Mouse (Mus musculus) left cerebral cortex, adult 18-20 months (tissue): ENCODE results near the gene Prss36. TPM values are rescaled to one million over a fixed set of nuclear protein-coding genes. Genes with fewer than 3 reads are reported as not detected.
"Not testable (repeated sequence)": the region's sequence is repeated elsewhere in the genome, so short reads cannot be mapped to it uniquely, and the experiment has no call there.

Experiments
- DNase-seq, 2 experiments: peaks; one replicate each; pipeline ENCODE4 v3.0.0; 2021 to 2022; ENCODE audit warnings: low spot score in 2 of 2, mixed read lengths in 1 of 2
- total RNA-seq, 2 experiments: library from RNA; stranded (reverse); gene quantifications; 2 replicates each; pipeline ENCODE4 v1.2.3; 2021

Prss36 gene
- total RNA-seq, 2 experiments from 2014 or later, result 7.9 to 8.2 TPM

DNA sequence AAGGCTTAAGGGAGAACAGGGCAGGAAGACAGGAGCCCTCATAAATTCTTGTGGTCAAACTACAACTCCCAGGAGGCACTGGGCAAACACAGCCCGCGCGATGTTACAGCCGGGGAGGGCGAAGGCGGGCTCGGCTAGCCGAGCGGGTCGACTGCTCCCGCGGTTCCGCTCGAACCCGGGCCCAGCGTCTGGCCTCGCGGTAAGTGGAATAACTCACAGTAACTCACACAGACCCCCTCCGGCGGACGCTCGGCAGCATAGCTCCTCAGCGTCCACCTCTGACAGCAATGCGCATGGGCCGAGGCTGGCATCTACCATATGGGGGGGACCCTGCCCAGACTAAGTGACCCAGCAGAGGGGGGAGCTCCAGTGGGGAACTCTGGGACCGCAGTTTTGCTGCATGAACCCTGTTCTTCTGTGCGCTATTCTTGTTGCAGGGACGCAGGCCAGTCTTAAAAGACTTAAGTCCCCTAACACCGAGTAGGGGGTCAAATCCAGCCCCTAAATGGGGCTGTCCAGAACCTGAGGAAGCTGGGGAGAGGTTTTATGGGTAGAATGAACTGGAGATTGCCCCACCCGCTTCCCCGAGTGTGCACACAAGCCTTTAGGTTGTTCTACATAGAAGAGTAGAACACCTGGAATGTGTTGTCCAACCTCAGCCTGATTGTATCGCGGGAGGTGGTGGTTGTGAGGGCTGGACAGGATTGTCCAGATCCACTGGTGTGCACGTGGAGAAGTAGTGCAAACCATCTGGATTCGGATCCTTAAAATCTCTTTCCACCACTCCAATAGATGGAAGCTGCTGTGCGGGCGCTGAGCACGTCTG is 42.3 kb downstream of the Prss36 start, which contains the start of gene Bckdk:
TSS of gene Bckdk (plus strand) at position 112 of the 826 bp plus-strand sequence.
- DNase-seq, result peak; percentile 67 to 78

DNA sequence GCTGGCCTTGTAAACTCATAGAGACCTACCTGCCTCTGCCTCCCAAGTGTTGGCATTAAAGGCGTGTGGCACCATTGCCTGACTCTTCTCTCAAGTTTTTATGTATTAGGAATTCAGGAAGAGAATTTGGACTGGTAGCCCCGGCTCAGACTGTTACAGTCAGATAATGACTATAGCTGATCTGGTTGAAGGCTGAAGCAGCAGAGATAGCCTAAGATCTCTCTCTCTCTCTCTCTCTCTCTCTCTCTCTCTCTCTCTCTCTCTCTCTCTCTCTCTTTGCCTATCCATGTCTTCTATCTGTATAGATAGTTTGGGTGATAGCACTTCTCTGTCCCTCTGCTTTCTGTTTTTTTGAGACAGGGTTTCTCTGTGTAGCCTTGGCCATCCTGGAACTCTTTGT is 44.8 kb downstream of the Prss36 start:
- no peak for DNase-seq

DNA sequence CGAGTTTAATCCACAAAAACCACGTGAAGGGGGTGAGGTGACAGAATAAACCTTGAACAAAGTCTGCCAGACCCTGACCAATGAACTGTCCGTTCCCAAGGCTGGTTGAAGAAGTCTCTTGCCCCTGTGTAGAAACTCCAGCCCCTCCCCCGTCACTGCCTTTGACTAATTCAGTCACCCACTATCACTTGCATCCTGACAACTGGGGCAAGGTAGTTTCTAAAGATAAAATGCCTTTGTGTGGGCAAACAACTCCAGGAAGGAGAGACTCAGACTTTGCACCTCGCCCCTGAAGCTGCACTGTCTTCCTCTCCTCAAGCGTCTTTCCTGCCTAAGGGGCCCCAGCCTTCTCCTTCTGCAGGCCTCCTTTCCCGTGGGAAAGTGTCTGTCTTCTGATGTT is 46.5 kb downstream of the Prss36 start:
- DNase-seq, result no peak

DNA sequence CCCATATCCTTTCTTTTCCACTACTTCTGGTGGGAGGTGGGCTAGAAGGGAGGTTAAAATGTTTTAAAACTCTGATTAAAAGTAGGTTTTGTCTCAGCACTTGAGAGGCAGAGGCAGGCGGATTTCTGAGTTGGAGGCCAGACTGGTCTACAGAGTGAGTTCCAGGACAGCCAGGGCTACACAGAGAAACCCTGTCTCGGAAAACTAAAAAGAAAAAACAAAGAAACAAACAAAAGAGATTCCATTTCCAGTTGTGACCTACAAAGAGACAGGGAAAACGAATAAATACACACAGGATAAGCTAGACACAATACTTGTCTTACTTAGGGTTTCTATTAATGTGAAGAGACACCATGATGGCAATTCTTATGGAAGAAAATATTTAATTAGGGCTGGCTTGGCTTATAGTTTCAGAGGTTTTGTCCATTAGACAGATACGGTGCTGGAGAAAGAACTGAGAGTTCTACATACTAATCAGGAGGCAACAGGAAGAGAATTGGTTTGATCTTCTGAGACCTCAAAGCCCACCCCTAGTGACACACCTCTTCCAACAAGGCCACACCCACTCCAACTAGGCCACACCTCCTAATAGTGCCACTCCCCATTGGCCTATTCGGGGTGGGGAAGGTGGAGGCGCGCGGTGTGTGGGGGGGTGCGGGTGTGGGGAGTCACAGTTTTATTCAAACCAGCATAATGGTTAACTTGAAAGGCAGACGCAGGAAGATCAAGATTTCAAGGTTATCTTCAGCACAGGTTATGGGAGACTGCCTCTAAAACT is 48.2 kb downstream of the Prss36 start:
- DNase-seq, result no peak

DNA sequence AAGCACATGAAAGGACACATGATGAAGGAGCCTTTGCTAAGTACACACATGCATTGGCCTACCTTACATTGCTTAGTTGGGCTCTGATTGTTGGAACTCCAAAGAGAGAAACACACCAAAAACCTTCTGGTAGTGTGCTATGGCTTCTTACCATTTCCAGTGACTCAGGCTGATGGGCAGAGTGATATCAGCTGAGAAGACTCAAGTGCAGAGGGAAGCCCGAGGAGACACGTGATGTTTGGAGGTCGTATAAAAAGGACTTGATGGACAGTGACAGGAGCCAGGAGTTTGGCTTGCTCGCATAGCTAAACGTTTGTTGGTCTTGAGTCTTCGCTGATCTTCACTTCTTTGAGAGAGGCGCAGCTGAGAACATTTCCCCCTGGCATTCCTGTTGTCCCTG is 49.0 kb downstream of the Prss36 start:
- DNase-seq, result no peak

DNA sequence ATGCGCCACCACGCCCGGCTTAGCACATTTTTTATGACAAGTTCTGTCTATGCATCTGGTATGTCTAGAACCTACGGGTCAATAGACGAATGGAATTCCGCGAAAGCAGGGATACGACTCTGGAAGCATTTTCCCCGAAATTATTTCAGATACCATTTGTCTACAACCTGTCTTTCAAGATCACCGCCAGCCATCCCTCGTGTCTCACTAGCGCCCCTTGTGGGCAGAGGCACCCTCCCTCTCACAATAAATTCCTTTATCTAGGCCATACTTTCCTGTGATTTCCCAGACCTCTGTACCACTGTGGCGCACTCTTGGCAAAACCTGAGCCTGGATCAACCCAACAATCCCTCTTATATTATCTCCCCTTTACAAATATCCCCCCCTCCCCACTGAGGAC is 50.1 kb downstream of the Prss36 start:
- DNase-seq, result peak; percentile 48 to 64

DNA sequence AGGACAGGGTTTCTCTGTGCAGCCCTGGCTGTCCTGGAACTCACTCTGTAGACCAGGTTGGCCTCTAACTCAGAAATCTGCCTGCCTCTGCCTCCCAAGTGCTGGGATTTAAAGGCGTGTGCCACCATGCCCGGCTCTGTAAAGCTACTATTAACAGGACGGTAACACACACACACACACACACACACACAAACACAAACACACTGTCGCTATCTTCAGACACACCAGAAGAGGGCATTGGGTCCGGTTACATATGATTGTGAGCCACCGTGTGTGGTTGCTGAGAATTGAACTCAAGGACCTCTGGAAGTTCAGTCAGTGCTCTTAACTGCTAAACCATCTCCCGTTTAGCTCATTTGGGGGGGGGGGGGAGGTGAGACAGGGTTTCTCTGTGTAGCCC is 50.6 kb downstream of the Prss36 start:
- DNase-seq, result not testable (repeated sequence)

DNA sequence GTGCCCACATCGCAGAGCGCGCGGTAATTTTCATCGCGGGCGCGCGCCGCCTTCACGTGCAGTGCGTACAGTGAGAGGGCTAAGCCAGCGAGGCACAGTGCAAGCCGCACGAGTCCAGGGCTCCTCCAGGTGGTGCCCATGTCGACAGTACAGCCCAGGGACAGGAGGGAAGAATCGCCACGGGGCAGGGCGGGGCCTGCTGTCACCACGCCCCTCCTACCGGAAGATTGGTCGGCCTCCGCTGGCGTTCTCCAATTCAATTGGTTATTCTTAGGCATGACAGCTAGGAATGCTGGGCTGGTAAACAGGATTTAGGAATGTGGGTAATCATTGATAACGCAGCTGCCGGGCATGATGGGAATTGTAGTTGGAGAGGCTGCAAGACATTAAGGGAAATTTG is 51.1 kb downstream of the Prss36 start, which contains the start of the genes Gm21974 and Vkorc1:
TSS of gene Gm21974 (minus strand) at position 13 of the 400 bp plus-strand sequence.
TSS of gene Vkorc1 (minus strand) at position 176 of the 400 bp plus-strand sequence.
- DNase-seq, result peak; percentile 90 to 94

DNA sequence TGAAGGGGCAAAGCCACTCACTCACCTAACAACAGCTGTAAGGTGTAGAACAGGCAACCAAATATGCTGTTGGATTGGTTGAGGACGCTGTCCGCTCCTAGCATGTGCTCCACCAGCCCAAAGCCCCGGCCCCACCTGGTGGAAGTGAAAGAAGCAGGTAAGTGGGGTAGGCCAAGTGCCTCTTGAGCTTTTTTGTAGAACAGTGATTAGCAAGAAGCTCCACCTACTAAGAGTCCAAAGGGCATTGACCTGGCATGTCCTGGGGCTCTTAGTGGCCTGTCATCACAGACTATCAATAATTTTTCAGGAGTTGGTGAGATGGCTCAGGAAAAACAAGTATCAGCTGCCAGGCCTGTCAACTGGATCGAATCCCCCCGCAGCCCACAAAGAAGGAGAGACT is 52.0 kb downstream of the Prss36 start:
- DNase-seq, result no peak

DNA sequence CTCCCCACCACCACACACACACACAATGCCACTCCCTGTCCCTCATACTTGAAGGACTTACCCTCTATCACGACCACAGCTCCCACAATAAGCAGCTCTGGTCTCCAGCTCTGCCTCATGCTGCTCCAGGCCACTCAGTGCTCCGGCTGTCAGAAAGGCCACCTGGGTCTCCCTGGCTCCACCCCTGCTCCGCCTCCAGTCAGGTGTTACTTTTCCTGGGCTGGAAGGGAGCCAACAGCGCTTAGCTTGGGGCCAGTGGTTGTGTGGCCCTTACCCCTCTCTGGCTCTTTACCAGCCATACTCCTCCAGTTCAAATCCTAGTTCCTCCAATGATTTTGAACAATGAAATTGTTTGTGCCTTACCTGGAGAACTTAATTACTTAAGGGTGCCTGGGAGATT is 55.7 kb downstream of the Prss36 start, which contains the start of gene Prss53:
TSS of gene Prss53 (minus strand) at position 173 of the 400 bp plus-strand sequence.
- DNase-seq, result no peak

DNA sequence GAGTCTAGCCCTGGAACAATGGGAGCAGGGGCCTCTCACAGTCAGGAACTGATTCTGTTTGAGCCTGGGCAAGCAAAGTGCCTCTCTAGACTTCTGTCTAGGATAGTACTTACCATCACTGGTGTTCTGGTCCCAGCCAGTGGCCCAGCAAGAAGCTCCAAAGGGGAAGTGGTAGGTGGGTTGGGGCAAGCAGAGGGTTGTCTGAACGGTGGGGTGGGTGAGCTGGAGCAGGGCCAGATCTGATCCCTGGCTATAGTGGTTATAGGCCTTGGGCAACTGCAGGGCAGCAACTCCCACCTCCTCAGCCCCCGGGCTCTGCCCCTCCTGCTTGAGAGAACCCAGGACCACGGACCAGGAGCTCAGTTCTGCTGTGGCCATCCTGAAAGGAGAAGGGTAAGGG is 57.7 kb downstream of the Prss36 start:
- no peak for DNase-seq

DNA sequence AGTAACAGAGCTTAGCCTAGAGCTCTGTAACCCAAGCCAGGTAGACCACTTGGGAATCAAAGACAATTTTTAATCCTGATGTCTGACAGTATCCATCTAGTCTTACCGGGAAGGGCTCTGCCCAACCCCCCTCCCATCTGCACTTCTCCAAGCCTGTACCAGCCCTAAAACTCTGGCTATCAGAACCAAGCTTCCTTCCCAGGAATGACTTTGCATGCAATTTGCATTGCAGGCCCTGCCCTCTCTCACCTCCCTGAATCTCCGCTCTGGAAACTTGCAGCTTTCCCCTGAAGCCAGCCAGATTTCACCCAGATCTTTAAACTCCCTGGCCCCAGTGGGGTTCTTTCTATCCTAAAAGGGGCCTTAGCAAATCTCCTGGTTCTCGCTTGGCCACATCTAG is 58.7 kb downstream of the Prss36 start:
- no peak for DNase-seq

DNA sequence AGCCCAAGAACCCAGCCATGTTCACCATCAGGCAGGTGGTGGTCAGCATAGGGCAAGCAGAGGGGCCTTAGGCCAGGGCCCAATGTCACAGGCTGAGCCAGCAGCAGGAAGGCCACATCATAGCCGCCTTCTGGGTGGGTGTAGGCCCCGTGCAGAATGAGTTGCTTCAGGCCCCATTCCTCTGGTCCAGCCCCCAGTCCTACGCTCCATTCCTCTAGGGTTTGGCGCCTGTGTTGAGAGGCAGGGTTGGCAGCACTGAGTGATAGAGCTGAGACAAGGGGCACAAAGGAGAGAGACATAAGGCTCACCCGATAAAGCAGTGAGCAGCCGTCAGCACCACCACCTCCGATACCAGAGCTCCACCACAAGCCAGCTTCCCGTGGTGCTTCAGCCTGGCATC is 59.3 kb downstream of the Prss36 start:
- DNase-seq, result no peak

DNA sequence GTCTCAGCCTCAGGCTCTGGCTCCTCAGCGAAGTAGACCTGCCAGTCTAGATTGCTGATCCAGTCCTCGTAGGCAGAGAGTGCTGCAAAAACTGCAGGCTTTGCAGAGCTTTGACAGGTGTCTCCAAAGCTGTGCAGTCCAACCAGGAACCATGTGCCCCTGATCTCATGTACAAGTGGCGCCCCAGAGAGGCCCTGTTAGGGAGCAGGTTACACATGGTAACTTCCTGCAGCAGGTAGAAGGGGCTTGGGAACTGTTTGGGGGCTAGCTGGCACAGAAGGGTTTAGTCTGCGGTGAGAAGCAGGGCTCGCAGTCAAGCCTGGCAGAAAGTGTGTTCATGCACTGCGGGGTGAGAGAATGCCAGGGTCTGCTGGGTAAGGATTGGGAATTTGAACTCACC is 60.0 kb downstream of the Prss36 start:
- no peak for DNase-seq

DNA sequence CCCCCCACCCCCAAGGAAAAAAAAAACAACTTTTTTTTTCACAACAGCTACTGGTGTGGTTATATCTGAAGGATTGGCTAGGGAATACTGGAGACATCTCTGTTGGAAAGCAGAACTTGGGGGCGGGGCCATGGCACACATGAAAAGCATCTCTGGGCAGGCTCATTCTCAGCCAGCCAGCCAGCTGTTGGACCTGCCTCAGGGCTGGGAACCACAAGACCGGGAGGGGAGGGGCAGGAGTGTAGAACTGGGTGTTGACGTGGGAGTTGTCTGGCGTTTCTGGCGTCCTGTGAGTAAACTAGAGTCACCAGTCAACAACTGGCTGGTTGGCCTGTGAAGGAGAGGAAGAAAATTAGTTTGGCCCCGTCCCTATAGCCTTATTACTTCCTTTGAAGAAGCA is 60.6 kb downstream of the Prss36 start:
- DNase-seq, result peak in 1 of 2 experiments; percentile 32

Other genes starting within 250 kb of the Prss36 start
- gene Bcl7c, start 237.8 kb downstream of the Prss36 start, total RNA-seq, result 10 to 100 TPM; 44.6 to 46.4 TPM
- gene Ctf1, start 234.0 kb downstream of the Prss36 start, total RNA-seq, result 1 to 10 TPM; 2.7 to 4.4 TPM
- not detected for gene Ctf2, start 214.6 kb downstream of the Prss36 start, total RNA-seq
- 10 to 100 TPM; 68.8 to 74.6 TPM for gene Fbxl19, start 202.2 kb downstream of the Prss36 start, total RNA-seq
- 10 to 100 TPM; 16.8 to 20.5 TPM for gene Orai3, start 176.9 kb downstream of the Prss36 start, total RNA-seq
- gene Setd1a, start 170.1 kb downstream of the Prss36 start, total RNA-seq, result 10 to 100 TPM; 41.1 to 44.7 TPM
- gene Gm49388, start 161.1 kb downstream of the Prss36 start, total RNA-seq, result 1 to 10 TPM; 5.5 to 5.6 TPM
- gene Hsd3b7, start 146.1 kb downstream of the Prss36 start, total RNA-seq, result 1 to 10 TPM; 4.7 to 5.3 TPM
- gene Stx4a, start 122.4 kb downstream of the Prss36 start, total RNA-seq, result 10 to 100 TPM; 85.0 to 86.3 TPM
- 100 to 1,000 TPM; 420 to 434 TPM for gene Stx1b, start 122.2 kb downstream of the Prss36 start, total RNA-seq
- 10 to 100 TPM; 31.0 TPM for gene Zfp646, start 70.5 kb downstream of the Prss36 start, total RNA-seq
- gene Zfp668, start 69.9 kb downstream of the Prss36 start, total RNA-seq, result 10 to 100 TPM; 19.5 to 20.5 TPM
- gene Prss53, start 55.8 kb downstream of the Prss36 start, total RNA-seq, result 1 to 10 TPM; 2.2 to 2.7 TPM
- gene Gm21974, start 51.3 kb downstream of the Prss36 start, total RNA-seq, result not detected
- gene Vkorc1, start 51.1 kb downstream of the Prss36 start, total RNA-seq, result 10 to 100 TPM; 21.3 to 24.0 TPM
- gene Bckdk, start 42.6 kb downstream of the Prss36 start, total RNA-seq, result 10 to 100 TPM; 34.3 to 39.3 TPM
- gene Kat8, start 34.2 kb downstream of the Prss36 start, total RNA-seq, result 10 to 100 TPM; 29.7 to 33.3 TPM
- under 1 TPM; 0.40 to 0.42 TPM for gene Prss8, start 16.6 kb downstream of the Prss36 start, total RNA-seq
- gene Fus, start 20.7 kb upstream of the Prss36 start, total RNA-seq, result 100 to 1,000 TPM; 268 to 293 TPM
- 1 to 10 TPM; 2.9 to 4.5 TPM for gene Pycard, start 47.1 kb upstream of the Prss36 start, total RNA-seq
- under 1 TPM; 0.66 to 0.72 TPM for gene Trim72, start 57.2 kb upstream of the Prss36 start, total RNA-seq
- 10 to 100 TPM in 1 of 2 experiments, 1 to 10 TPM in 1; 9.1 to 10.2 TPM for gene Itgam, start 115.9 kb upstream of the Prss36 start, total RNA-seq
- not detected for gene Gm49368, start 116.0 kb upstream of the Prss36 start, total RNA-seq
- gene Itgax, start 182.8 kb upstream of the Prss36 start, total RNA-seq, result under 1 TPM; 0.23 to 0.40 TPM
- not detected for gene Itgad, start 207.7 kb upstream of the Prss36 start, total RNA-seq